Mouse (Mus musculus): ENCODE data around the gene Itpr1.

GRCm38 (mm10) chr6:108566549-108566948 lies 353.7 kb downstream of the Itpr1 start:
- TF ChIP-seq GATA1 (IDR thresholded peaks at IDR 0.05; ENCODE audit: low read length): no peak
- TF ChIP-seq TAL1 (IDR thresholded peaks at IDR 0.05; ENCODE audit: low read length): no peak

Data from erythroblast, embryonic 14.5 days (primary cell).